Comparison of ENCODE assay signal across 18 mouse cellular contexts in genomic region chr11:22693376-22693775, GRCm38 (mm10).
A peak's percentile ranks its signal among the peaks of the same experiment; 100 is the strongest.
DNase-seq lines count a peak whose midpoint lies in the region; ATAC-seq and TF ChIP-seq lines count a peak whose summit lies in the region.
"Had no signal": no experiment of that assay in that cellular context is flagged by ENCODE, and none has a peak within 500 bp of the region (broad histone marks: within the 10 kb centered on the region; RNA-seq: fewer than 3 reads in every experiment).

No protein-coding gene starts in this region.

- H3K9ac ChIP-seq in forebrain, embryonic 11.5 days (ENCODE audit: low read length) = no peak overlapping the region
- H3K9ac ChIP-seq: embryonic facial prominence, embryonic 13.5 days; hindbrain, embryonic 13.5 days; intestine, embryonic 15.5 days; kidney, embryonic 15.5 days; liver, embryonic 13.5 days; lung, embryonic 15.5 days; stomach, embryonic 15.5 days had no signal

- WGBS in bone marrow, adult 2 months = 11% methylated on average over 2 of the region's 2 CpGs
- 88% methylated on average over 2 of the region's 2 CpGs for WGBS in forebrain, embryonic 11.5 days

- no peak for ATAC-seq in forebrain, embryonic 11.5 days (replicated peaks; ENCODE audit: low FRiP score)
- ATAC-seq: intestine, embryonic 15.5 days had no signal

- DNase-seq in CD4-positive, CD25-positive, alpha-beta regulatory T cell, adult 2 months (ENCODE audit: low read depth, low spot score) = peak; percentile 48
- DNase-seq in thymus, postnatal 25 days = peak; percentile 53
- DNase-seq in forebrain, embryonic 11.5 days (ENCODE audit: low spot score) = no peak
- no peak for DNase-seq in gastrocnemius, postnatal 25 days
- no peak for DNase-seq in layer of hippocampus, adult 8-10 months (ENCODE audit: low spot score in 2 of 2)
- DNase-seq in spleen, postnatal 4 days (ENCODE audit: low spot score in 2 of 2) = no peak
- DNase-seq: cerebellum, adult 8-10 months; liver, embryonic 13.5 days had no signal

- no peaks in the 10 kb centered on the region for H3K9me3 ChIP-seq in megakaryocyte, embryonic 14.5 days
- H3K9me3 ChIP-seq in forebrain, embryonic 11.5 days (ENCODE audit: control insufficient read depth, low read length) = no peaks in the 10 kb centered on the region
- H3K9me3 ChIP-seq: embryonic facial prominence, embryonic 13.5 days; forebrain, embryonic 10.5 days; hindbrain, embryonic 13.5 days; intestine, embryonic 15.5 days; kidney, embryonic 15.5 days; liver, embryonic 13.5 days; lung, embryonic 15.5 days; stomach, embryonic 15.5 days had no signal

- H3K36me3 ChIP-seq in megakaryocyte, embryonic 14.5 days (replicated peaks; ENCODE audit: low read length) = no peaks in the 10 kb centered on the region
- no peaks in the 10 kb centered on the region for H3K36me3 ChIP-seq in forebrain, embryonic 11.5 days (ENCODE audit: control insufficient read depth, insufficient read depth, low read length)
- H3K36me3 ChIP-seq: embryonic facial prominence, embryonic 13.5 days; forebrain, embryonic 10.5 days; hindbrain, embryonic 13.5 days; intestine, embryonic 15.5 days; kidney, embryonic 15.5 days; liver, embryonic 13.5 days; lung, embryonic 15.5 days; stomach, embryonic 15.5 days had no signal

- no peak for TF ChIP-seq POLR2A in bone marrow, adult 2 months (IDR thresholded peaks at IDR 0.05; ENCODE audit: borderline replicate concordance, control insufficient read depth, low read depth, low read length)

- H3K4me1 ChIP-seq in bone marrow, adult 2 months (ENCODE audit: control insufficient read depth, insufficient read depth, low read length) = peaks cover 6% of the 10 kb centered on the region
- H3K4me1 ChIP-seq in megakaryocyte, embryonic 14.5 days = peaks cover 47% of the 10 kb centered on the region
- H3K4me1 ChIP-seq in forebrain, embryonic 11.5 days (replicated peaks; ENCODE audit: control insufficient read depth, insufficient read depth, low read length) = no peaks in the 10 kb centered on the region
- H3K4me1 ChIP-seq: intestine, embryonic 15.5 days; stomach, embryonic 15.5 days had no signal

- H3K27me3 ChIP-seq in megakaryocyte, embryonic 14.5 days (replicated peaks) = peaks cover 3% of the 10 kb centered on the region
- no peaks in the 10 kb centered on the region for H3K27me3 ChIP-seq in forebrain, embryonic 11.5 days (ENCODE audit: control insufficient read depth, insufficient read depth, low read length)
- H3K27me3 ChIP-seq: embryonic facial prominence, embryonic 13.5 days; hindbrain, embryonic 13.5 days; intestine, embryonic 15.5 days; kidney, embryonic 15.5 days; liver, embryonic 13.5 days; lung, embryonic 15.5 days; stomach, embryonic 15.5 days had no signal

- H3K4me3 ChIP-seq in bone marrow, adult 2 months (replicated peaks; ENCODE audit: control insufficient read depth, low read depth, low read length) = no peak overlapping the region
- H3K4me3 ChIP-seq in megakaryocyte, embryonic 14.5 days (replicated peaks) = peak overlapping the region; percentile 15
- H3K4me3 ChIP-seq in forebrain, embryonic 11.5 days (ENCODE audit: low read depth, low read length) = no peak overlapping the region
- H3K4me3 ChIP-seq: embryonic facial prominence, embryonic 13.5 days; forebrain, embryonic 10.5 days; hindbrain, embryonic 13.5 days; intestine, embryonic 15.5 days; kidney, embryonic 15.5 days; left cerebral cortex, adult 2 months; liver, embryonic 13.5 days; lung, embryonic 15.5 days; stomach, embryonic 15.5 days had no signal

- no peak overlapping the region for H3K4me2 ChIP-seq in forebrain, embryonic 11.5 days (ENCODE audit: low read depth, low read length, severe bottlenecking)
- H3K4me2 ChIP-seq: embryonic facial prominence, embryonic 13.5 days; hindbrain, embryonic 13.5 days; intestine, embryonic 15.5 days; kidney, embryonic 15.5 days; liver, embryonic 13.5 days; lung, embryonic 15.5 days; stomach, embryonic 15.5 days had no signal

- no peak for TF ChIP-seq CTCF in bone marrow, adult 2 months (IDR thresholded peaks at IDR 0.05; ENCODE audit: control insufficient read depth, insufficient read depth, low read length)

- H3K27ac ChIP-seq in bone marrow, adult 2 months (ENCODE audit: control insufficient read depth, insufficient read depth, low read depth, low read length, poor library complexity) = peak overlapping the region; percentile 38; the same call in 1 of the 2 replicates
- H3K27ac ChIP-seq in forebrain, embryonic 11.5 days (ENCODE audit: low read depth, low read length) = no peak overlapping the region
- H3K27ac ChIP-seq: embryonic facial prominence, embryonic 13.5 days; forebrain, embryonic 10.5 days; hindbrain, embryonic 13.5 days; intestine, embryonic 15.5 days; kidney, embryonic 15.5 days; left cerebral cortex, adult 2 months; liver, embryonic 13.5 days; lung, embryonic 15.5 days; stomach, embryonic 15.5 days had no signal

Comparison
In these comparisons a context has a peak if more than half of its experiments do, and no peak if none do; other contexts are left out.
1. DNase-seq: peak in CD4-positive, CD25-positive, alpha-beta regulatory T cell, adult 2 months (single experiment) and thymus, postnatal 25 days (single experiment); none in forebrain, embryonic 11.5 days (single experiment), gastrocnemius, postnatal 25 days (single experiment), layer of hippocampus, adult 8-10 months (0 of 2) and spleen, postnatal 4 days (0 of 2).